Mouse (Mus musculus) layer of hippocampus, adult 2 months (tissue): ENCODE results near the gene Thrb. TPM values are rescaled to one million over a fixed set of nuclear protein-coding genes. Genes with fewer than 3 reads are reported as not detected.

Source experiments
- DNase-seq, 2 experiments: peaks; one replicate each; pipeline ENCODE4 v3.0.0; 2022; ENCODE audit warnings: low spot score in 2 of 2
- H3K27ac ChIP-seq: fragments of 200-600 bp; 2 replicates; pipeline ENCODE4 v1.8.1; 2022
- H3K4me3 ChIP-seq: fragments of 200-600 bp; 2 replicates; pipeline ENCODE4 v1.8.1; 2022; ENCODE audit warnings: mild to moderate bottlenecking
- CTCF ChIP-seq: fragments of 200-600 bp; conservative IDR thresholded peaks from 2 replicates; pipeline ENCODE4 v1.8.1; 2022; ENCODE audit warnings: antibody characterized with exemption, mild to moderate bottlenecking, moderate library complexity
- total RNA-seq, 2 experiments: library from RNA; stranded (reverse); gene quantifications; 2 replicates each; pipeline ENCODE4 v1.2.3; 2021

Gene Thrb
- total RNA-seq, 2 experiments from 2014 or later, result 42.8 to 45.0 TPM

- H3K4me3 ChIP-seq, result no peak overlapping the region
- no peak for TF ChIP-seq CTCF
- no peak for DNase-seq
- no peak overlapping the region for H3K27ac ChIP-seq
These were observed 175.7 kb downstream of the Thrb start for GRCm38 (mm10) chr14:17835738-17836137.

DNA sequence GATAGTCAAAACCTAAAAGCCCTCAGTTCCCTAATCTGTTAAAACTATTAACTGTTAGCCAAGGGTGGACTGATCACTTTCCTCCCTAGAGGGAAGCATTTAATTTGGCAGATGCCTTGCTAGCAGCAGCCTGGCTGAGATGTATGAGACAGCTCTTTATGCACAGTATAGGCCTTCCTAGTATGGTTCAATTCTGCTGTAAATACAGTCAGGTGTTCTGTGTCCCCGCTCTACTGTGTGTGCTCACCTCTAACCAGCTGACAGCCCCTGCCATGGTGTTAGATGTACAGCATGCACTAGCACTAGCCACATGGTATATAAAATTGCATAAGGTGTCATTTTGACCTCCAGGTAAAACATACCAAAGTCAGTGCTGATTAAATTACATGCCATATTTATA lies 176.7 kb downstream of the Thrb start:
- DNase-seq, result no peak
- Histone ChIP-seq H3K4me3 (no peak overlapping the region), H3K27ac (no peak overlapping the region)
- TF ChIP-seq CTCF, result no peak

GRCm38 (mm10) chr14:17845003-17845697 lies 185.1 kb downstream of the Thrb start:
- no peak for TF ChIP-seq CTCF
- Histone ChIP-seq H3K4me3 (no peak overlapping the region), H3K27ac (no peak overlapping the region)
- no peak for DNase-seq

DNA sequence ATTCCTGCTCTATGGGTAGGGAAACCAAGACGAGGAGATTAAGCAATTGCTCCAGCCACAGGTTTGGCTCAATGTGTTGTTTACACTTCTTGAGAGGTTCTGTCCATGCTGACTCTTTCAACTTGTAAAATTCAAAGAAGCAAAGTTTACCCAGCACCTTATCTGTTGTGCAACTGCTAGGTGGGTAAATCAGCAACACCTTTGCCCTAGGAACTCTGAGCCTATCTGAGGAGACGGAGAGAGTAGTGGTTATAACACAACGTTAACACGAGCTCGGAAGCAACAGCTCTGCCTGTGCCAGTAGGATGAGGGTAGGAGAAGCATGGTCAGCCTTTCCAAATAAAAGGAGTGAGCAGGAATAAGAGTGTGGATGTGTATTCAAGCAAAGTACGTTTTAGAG lies 185.8 kb downstream of the Thrb start:
- Histone ChIP-seq H3K27ac (no peak overlapping the region), H3K4me3 (no peak overlapping the region)
- TF ChIP-seq CTCF, result no peak
- no peak for DNase-seq

- no peak for DNase-seq
- no peak for TF ChIP-seq CTCF
- Histone ChIP-seq H3K4me3 (no peak overlapping the region), H3K27ac (no peak overlapping the region)
These were observed 186.6 kb downstream of the Thrb start for GRCm38 (mm10) chr14:17846700-17847099.

GRCm38 (mm10) chr14:17847211-17847610 lies 187.2 kb downstream of the Thrb start:
- H3K27ac ChIP-seq, result no peak overlapping the region
- TF ChIP-seq CTCF, result no peak
- no peak overlapping the region for H3K4me3 ChIP-seq
- no peak for DNase-seq

GRCm38 (mm10) chr14:17850355-17850754 lies 190.3 kb downstream of the Thrb start:
- no peak overlapping the region for H3K4me3 ChIP-seq
- no peak for DNase-seq
- TF ChIP-seq CTCF, result no peak
- no peak overlapping the region for H3K27ac ChIP-seq

DNA sequence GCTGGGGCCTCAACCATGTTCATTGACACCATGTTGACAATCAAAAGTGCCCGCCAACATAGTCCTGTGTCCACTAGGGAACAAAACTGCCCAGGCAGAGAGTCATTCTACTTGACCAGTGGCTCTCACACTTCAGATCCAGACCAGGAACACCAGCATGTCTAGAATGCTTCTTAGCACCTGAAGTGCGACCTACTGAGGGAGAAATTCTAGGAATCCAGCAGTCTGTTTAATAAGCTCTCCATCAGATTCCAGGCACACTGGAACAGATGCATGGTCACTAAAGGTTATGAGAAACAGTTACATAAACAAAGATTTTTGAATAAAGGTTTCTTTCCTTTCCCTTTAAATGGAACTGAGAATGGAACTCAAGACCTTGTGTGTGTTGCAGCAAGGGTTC lies 192.2 kb downstream of the Thrb start:
- Histone ChIP-seq H3K4me3 (no peak overlapping the region), H3K27ac (no peak overlapping the region)
- no peak for DNase-seq
- TF ChIP-seq CTCF, result no peak

DNA sequence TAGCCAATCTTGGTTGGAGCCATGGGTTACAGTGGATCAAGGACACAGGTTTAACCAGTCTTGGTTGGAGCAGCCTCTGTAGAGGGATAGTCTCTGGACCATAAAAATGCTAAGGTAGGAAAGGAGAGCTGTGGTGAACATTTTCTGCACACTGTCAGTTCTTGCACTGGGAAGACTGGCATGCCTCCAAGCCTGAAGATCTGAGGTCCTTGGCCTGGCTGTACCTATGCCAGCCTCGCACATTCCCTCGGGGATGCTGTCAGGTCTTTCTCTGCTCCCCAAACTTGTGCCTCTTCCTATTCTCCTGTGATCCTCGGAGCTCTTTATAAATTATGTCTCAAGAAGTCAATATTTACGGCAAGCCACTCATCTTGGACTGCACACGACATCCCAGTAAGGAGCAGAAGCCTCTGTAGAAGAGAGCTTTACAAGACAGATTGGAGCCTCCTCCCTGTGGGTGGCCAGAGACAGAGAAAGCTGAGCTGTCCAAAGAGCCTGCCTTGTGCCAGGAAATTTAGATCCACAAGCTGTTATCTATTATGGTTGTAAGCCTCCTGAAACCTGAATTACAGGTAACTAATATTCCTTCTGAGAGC lies 199.8 kb downstream of the Thrb start:
- no peak for TF ChIP-seq CTCF
- Histone ChIP-seq H3K4me3 (no peak overlapping the region), H3K27ac (no peak overlapping the region)
- DNase-seq, result no peak

DNA sequence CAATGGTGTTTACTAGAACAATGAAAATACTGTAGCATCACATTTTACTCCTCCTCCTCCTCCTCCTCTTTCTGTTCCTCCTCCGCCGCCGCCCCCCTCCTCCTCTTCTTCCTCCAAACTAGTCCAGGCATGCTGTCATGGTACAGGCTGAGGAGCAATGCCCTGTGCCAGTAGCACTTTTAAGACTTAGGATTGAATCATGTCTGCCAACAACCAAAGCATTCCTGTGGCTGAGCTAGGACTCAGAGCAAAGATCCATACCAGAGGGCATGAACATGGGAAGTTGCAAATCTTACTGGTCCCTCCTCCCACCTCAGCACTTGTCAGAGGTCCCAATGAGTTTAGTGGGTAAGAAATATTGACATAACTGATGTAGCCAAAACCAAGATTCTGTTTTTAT lies 202.6 kb downstream of the Thrb start:
- H3K27ac ChIP-seq, result no peak overlapping the region
- no peak for TF ChIP-seq CTCF
- no peak for DNase-seq
- no peak overlapping the region for H3K4me3 ChIP-seq

- no peak for TF ChIP-seq CTCF
- Histone ChIP-seq H3K27ac (no peak overlapping the region), H3K4me3 (no peak overlapping the region)
- DNase-seq, result no peak
These were observed 203.8 kb downstream of the Thrb start for GRCm38 (mm10) chr14:17863701-17864320.

GRCm38 (mm10) chr14:17868326-17868725 lies 208.3 kb downstream of the Thrb start:
- no peak for DNase-seq

DNA sequence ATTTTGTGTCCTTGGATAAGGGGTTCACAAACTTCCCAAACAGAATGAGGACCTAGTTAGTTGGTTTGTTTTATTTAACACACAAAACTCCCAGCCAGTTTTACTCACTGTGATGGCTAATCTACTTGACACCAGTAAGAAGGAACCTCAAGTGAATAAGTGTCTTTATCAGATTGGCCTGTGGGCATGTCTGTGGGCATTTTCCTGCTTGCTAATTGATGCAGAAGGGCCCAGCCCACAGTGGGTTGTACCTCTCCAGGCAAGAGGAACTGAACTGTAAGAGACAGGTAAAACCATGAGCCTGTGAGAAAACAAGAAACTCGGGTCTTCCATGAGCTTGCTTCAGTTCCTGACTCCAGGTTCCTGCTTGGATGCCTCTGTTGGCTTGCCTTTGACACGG lies 215.9 kb downstream of the Thrb start:
- no peak overlapping the region for H3K4me3 ChIP-seq
- no peak for TF ChIP-seq CTCF
- DNase-seq, result no peak
- no peak overlapping the region for H3K27ac ChIP-seq

More at GRCm38 (mm10) chr14:17868326-17868725, 208.3 kb downstream of the Thrb start:
- Histone ChIP-seq H3K4me3 (no peak overlapping the region), H3K27ac (no peak overlapping the region)
- no peak for TF ChIP-seq CTCF

DNA sequence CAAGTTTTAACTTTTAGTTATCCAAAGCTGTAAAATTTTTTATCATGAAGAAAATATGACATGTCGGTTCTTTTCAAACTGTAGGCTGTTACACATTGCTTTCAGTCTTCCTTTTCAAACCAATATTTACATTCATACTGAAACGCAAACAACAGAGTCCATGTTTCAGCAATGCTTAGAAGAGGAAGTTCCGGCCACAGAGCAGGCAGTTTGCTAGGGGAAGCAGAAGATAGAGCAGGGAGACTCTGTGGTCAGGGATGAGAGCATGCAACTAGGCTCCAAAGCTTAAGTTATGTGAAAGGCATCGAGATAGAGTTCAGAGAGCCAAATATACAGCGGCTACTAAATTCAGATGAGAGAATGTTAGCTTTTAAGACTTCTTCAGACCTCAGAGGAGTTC lies 219.4 kb downstream of the Thrb start:
- no peak overlapping the region for H3K4me3 ChIP-seq
- no peak overlapping the region for H3K27ac ChIP-seq
- TF ChIP-seq CTCF, result no peak
- no peak for DNase-seq
